Mouse (Mus musculus): ENCODE data around the gene Fgd6. TPM values are rescaled to one million over a fixed set of nuclear protein-coding genes. Genes with fewer than 3 reads are reported as not detected.

Gene Fgd6
- total and polyA plus RNA-seq, 3 experiments, result 1.2 to 2.8 TPM; not detected in 1

DNA sequence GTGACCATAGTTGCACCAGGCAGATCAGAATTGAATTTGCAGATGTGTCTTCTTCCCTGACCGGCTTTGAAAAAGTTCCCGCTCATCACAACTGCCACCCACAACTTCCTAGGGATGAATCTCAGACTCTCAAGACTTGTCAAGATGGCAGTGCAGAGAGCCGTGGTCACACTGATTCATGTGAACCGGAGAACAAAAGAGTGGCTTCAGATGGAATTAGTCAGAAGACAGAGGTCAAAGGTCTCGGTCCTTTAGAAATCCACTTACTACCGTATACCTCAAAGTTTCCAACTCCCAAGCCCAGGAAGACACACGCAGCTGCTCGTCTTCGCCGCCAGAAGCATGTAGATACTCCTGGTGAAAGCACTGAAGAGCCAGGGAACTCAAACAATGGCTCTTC, 8.1 kb downstream of the Fgd6 start:
- DNase-seq (ENCODE audit: low read depth, low spot score), result no peak
- no peak overlapping the region for H3K9ac ChIP-seq (ENCODE audit: control insufficient read depth, low read depth, low read length, poor library complexity, severe bottlenecking)
- TF ChIP-seq POLR2AphosphoS2 (IDR thresholded peaks at IDR 0.05; ENCODE audit: low read length) (no peak), USF2 (IDR thresholded peaks at IDR 0.05; ENCODE audit: borderline replicate concordance in 1 of 2, insufficient read depth in 1 of 2, low read depth in 1 of 2, low read length in 2 of 2) (no peak), MAZ (IDR thresholded peaks at IDR 0.05; ENCODE audit: low read depth, low read length) (no peak), HCFC1 (IDR thresholded peaks at IDR 0.05; ENCODE audit: low read depth, low read length) (no peak), MAFK (IDR thresholded peaks at IDR 0.05; ENCODE audit: borderline replicate concordance, low read depth, low read length) (no peak), MEF2A (IDR thresholded peaks at IDR 0.05; ENCODE audit: extremely low read depth, insufficient replicate concordance, low read depth, low read length, poor library complexity, severe bottlenecking) (no peak), TCF12 (IDR thresholded peaks at IDR 0.05; ENCODE audit: low read depth, low read length) (no peak), USF1 (IDR thresholded peaks at IDR 0.05; ENCODE audit: low read depth, low read length) (no peak), ZC3H11A (IDR thresholded peaks at IDR 0.05; ENCODE audit: low read depth, low read length) (no peak), NELFE (IDR thresholded peaks at IDR 0.05; ENCODE audit: low read depth, low read length) (no peak), NRF1 (IDR thresholded peaks at IDR 0.05; ENCODE audit: insufficient read depth, low read depth, low read length, poor library complexity, severe bottlenecking) (no peak), GABPA (IDR thresholded peaks at IDR 0.05; ENCODE audit: low read depth, low read length) (no peak), CTCF (IDR thresholded peaks at IDR 0.05 in 2 of 3, conservative IDR thresholded peaks at IDR 0.05 in 1 of 3; ENCODE audit: control insufficient read depth in 1 of 3, insufficient read depth in 1 of 3, low read depth in 2 of 3, low read length in 3 of 3, poor library complexity in 1 of 3, severe bottlenecking in 1 of 3) (no peak), RAD21 (IDR thresholded peaks at IDR 0.05; ENCODE audit: low read depth, low read length) (no peak), ELF1 (IDR thresholded peaks at IDR 0.05; ENCODE audit: low read depth, low read length) (no peak), MYC (IDR thresholded peaks at IDR 0.05; ENCODE audit: low read depth, low read length) (no peak), EP300 (IDR thresholded peaks at IDR 0.05; ENCODE audit: low read depth in 1 of 2, low read length in 2 of 2) (no peak), JUND (IDR thresholded peaks at IDR 0.05; ENCODE audit: low read depth, low read length) (no peak), MAX (IDR thresholded peaks at IDR 0.05; ENCODE audit: low read length) (no peak), UBTF (IDR thresholded peaks at IDR 0.05; ENCODE audit: borderline replicate concordance, insufficient read depth, low read depth, low read length) (no peak)
- no peaks in the 10 kb centered on the region for H3K27me3 ChIP-seq (ENCODE audit: control insufficient read depth in 1 of 2, insufficient read depth in 2 of 2, low read length in 2 of 2)
- H3K27ac ChIP-seq (ENCODE audit: control insufficient read depth, low read depth, low read length), result no peak overlapping the region
- H3K79me2 ChIP-seq (ENCODE audit: control insufficient read depth, insufficient read depth, low read length, poor library complexity), result no peaks in the 10 kb centered on the region
- H3K36me3 ChIP-seq (ENCODE audit: control insufficient read depth in 1 of 2, insufficient read depth in 2 of 2, low read length in 2 of 2), result peaks cover 0 to 15% of the 10 kb centered on the region in 2 experiments; a peak in 2 of 4 replicates
- no peaks in the 10 kb centered on the region for H3K9me3 ChIP-seq (replicated peaks; ENCODE audit: insufficient read depth, low read length)
- H3K4me3 ChIP-seq (ENCODE audit: control insufficient read depth in 1 of 2, insufficient read depth in 1 of 2, low read depth in 2 of 2, low read length in 2 of 2), result no peak overlapping the region
- H3K4me1 ChIP-seq (ENCODE audit: control insufficient read depth in 1 of 2, insufficient read depth in 2 of 2, low read length in 2 of 2), result peaks cover 6 to 22% of the 10 kb centered on the region in 2 experiments

DNA sequence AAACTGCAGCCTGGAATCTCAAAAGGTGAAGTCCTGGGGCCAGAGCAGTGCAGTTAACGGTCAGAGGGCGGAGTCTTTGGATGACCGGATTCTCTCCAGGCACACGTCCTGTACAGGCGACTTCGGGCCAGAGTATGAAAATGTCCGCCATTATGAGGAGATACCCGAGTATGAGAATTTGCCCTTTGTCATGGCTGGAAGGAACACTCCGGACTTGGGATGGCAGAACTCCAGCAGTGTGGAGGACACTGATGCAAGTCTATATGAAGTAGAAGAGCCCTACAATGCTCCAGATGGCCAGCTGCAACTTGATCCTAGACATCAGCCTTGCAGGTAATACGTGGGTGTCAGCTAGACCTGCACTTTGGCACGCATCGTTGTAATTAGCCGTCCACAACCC, 9.5 kb downstream of the Fgd6 start:
- Histone ChIP-seq H3K9me3 (replicated peaks; ENCODE audit: insufficient read depth, low read length) (no peaks in the 10 kb centered on the region), H3K36me3 (ENCODE audit: control insufficient read depth in 1 of 2, insufficient read depth in 2 of 2, low read length in 2 of 2) (peaks cover 0 to 15% of the 10 kb centered on the region in 2 experiments; a peak in 2 of 4 replicates), H3K27ac (ENCODE audit: control insufficient read depth, low read depth, low read length) (no peak overlapping the region), H3K9ac (ENCODE audit: control insufficient read depth, low read depth, low read length, poor library complexity, severe bottlenecking) (no peak overlapping the region), H3K4me3 (ENCODE audit: control insufficient read depth in 1 of 2, insufficient read depth in 1 of 2, low read depth in 2 of 2, low read length in 2 of 2) (no peak overlapping the region), H3K4me1 (ENCODE audit: control insufficient read depth in 1 of 2, insufficient read depth in 2 of 2, low read length in 2 of 2) (peaks cover 6 to 22% of the 10 kb centered on the region in 2 experiments), H3K79me2 (ENCODE audit: control insufficient read depth, insufficient read depth, low read length, poor library complexity) (no peaks in the 10 kb centered on the region), H3K27me3 (ENCODE audit: control insufficient read depth in 1 of 2, insufficient read depth in 2 of 2, low read length in 2 of 2) (no peaks in the 10 kb centered on the region)
- TF ChIP-seq NRF1 (IDR thresholded peaks at IDR 0.05; ENCODE audit: insufficient read depth, low read depth, low read length, poor library complexity, severe bottlenecking) (no peak), SMC3 (IDR thresholded peaks at IDR 0.05; ENCODE audit: low read depth, low read length) (no peak), ZC3H11A (IDR thresholded peaks at IDR 0.05; ENCODE audit: low read depth, low read length) (no peak), ZNF384 (IDR thresholded peaks at IDR 0.05; ENCODE audit: low read depth, low read length) (no peak), POLR2A (IDR thresholded peaks at IDR 0.05; ENCODE audit: control insufficient read depth in 1 of 2, insufficient read depth in 1 of 2, low read depth in 1 of 2, low read length in 2 of 2, poor library complexity in 1 of 2) (no peak), POLR2AphosphoS5 (IDR thresholded peaks at IDR 0.05; ENCODE audit: borderline replicate concordance, low read depth, low read length) (no peak), MXI1 (IDR thresholded peaks at IDR 0.05; ENCODE audit: low read depth, low read length) (no peak), MYC (IDR thresholded peaks at IDR 0.05; ENCODE audit: low read depth, low read length) (no peak), NELFE (IDR thresholded peaks at IDR 0.05; ENCODE audit: low read depth, low read length) (no peak), RCOR1 (IDR thresholded peaks at IDR 0.05; ENCODE audit: low read depth, low read length) (no peak), SIN3A (IDR thresholded peaks at IDR 0.05; ENCODE audit: low read length) (no peak), EP300 (IDR thresholded peaks at IDR 0.05; ENCODE audit: low read depth in 1 of 2, low read length in 2 of 2) (no peak), KAT2A (conservative IDR thresholded peaks at IDR 0.05; ENCODE audit: low read depth, low read length) (no peak), RAD21 (IDR thresholded peaks at IDR 0.05; ENCODE audit: low read depth, low read length) (no peak)
- no peak for DNase-seq (ENCODE audit: low read depth, low spot score)

Measured in MEL (cell line).